Mouse (Mus musculus): ENCODE measurements around the gene Hist1h4m. TPM values are rescaled to one million over a fixed set of nuclear protein-coding genes. Genes with fewer than 3 reads are reported as not detected.
"Not testable (repeated sequence)": the region's sequence is repeated elsewhere in the genome, so short reads cannot be mapped to it uniquely, and the experiment has no call there.

Gene Hist1h4m
- total RNA-seq, 1 experiment, result 9.8 TPM

DNA sequence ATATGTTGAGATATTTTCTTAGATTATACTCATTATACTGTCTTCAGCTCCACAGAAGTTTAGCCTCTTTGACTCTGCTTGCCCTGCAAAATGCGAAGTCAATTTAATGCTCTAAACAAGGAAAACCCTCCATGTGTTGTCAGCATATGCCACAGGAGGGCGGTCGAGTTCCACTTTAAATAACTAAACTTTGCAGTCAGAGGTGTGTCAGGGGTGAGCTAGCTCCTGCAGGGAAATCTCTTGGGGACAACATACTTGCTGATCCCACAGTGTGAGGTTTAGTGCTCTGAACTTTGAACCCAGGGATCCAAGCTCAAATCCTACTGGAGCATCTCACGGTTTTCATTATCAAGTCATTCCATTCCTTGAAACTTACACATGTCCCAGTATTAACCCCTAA, 29.0 kb downstream of the Hist1h4m start:
- H3K9me3 ChIP-seq (ENCODE audit: control insufficient read depth, insufficient read depth, low read depth, low read length); H3K27ac ChIP-seq (ENCODE audit: insufficient read depth, low read depth, low read length, poor library complexity, severe bottlenecking); DNase-seq (ENCODE audit: low read depth, low spot score); H3K36me3 ChIP-seq (ENCODE audit: control insufficient read depth, insufficient read depth, low read length, poor library complexity, severe bottlenecking); H3K9ac ChIP-seq (ENCODE audit: insufficient read depth, low read depth, low read length, poor library complexity, severe bottlenecking); in situ Hi-C loops (cut with MboI; ENCODE audit: low sequenced_read_pairs in 2 of 2, unreplicated experiment in 2 of 2); H3K4me1 ChIP-seq (ENCODE audit: control insufficient read depth in 2 of 2, insufficient read depth in 2 of 2, low read length in 2 of 2, poor library complexity in 1 of 2); H3K4me3 ChIP-seq (ENCODE audit: insufficient read depth in 1 of 2, low read depth in 1 of 2, low read length in 2 of 2, poor library complexity in 1 of 2, severe bottlenecking in 1 of 2): not testable (repeated sequence)

DNA sequence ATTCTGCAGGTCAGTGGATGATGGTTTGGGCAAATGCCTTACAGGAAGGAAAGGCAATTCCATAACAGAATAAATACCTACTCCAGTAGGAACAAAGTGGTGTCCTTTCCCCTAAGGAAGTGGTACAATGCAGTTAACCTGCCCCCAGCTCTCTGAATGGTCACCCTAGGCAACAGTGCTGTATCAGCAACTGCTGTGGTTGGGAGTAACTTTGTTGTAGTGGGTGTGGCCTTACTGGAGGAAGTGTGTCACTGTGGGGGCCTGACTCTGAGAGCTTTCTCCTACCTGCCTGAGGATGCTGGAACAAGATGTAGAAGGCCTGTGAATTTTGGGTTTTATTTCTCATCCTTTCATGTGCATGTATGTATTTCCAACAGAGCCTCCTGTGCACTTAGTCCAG, 34.8 kb downstream of the Hist1h4m start:
- H3K4me1 ChIP-seq (ENCODE audit: control insufficient read depth in 2 of 2, insufficient read depth in 2 of 2, low read length in 2 of 2, poor library complexity in 1 of 2); H3K9me3 ChIP-seq (ENCODE audit: control insufficient read depth, insufficient read depth, low read depth, low read length); in situ Hi-C loops (cut with MboI; ENCODE audit: low sequenced_read_pairs in 2 of 2, unreplicated experiment in 2 of 2); H3K9ac ChIP-seq (ENCODE audit: insufficient read depth, low read depth, low read length, poor library complexity, severe bottlenecking); H3K36me3 ChIP-seq (ENCODE audit: control insufficient read depth, insufficient read depth, low read length, poor library complexity, severe bottlenecking); H3K27ac ChIP-seq (ENCODE audit: insufficient read depth, low read depth, low read length, poor library complexity, severe bottlenecking); DNase-seq (ENCODE audit: low read depth, low spot score); H3K4me3 ChIP-seq (ENCODE audit: insufficient read depth in 1 of 2, low read depth in 1 of 2, low read length in 2 of 2, poor library complexity in 1 of 2, severe bottlenecking in 1 of 2): not testable (repeated sequence)

DNA sequence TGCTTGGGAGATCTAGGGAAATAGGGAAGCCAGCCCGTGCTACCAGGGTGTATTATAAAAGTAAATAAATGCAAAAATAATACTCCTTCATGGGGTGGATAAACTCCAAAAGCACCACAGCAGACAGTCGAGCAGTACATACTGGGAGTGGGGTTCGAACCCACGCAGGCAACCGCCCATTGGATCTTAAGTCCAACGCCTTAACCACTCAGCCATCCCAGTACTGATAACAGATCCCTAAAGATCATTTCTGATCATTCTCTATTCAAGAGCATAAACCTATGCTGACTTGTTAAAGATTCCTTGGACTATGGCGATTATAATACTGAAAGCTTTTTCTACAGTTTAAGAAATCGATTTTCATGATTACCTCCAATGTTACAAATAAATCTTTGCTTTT, 36.3 kb downstream of the Hist1h4m start:
- no peak overlapping the region for H3K4me3 ChIP-seq (ENCODE audit: insufficient read depth in 1 of 2, low read depth in 1 of 2, low read length in 2 of 2, poor library complexity in 1 of 2, severe bottlenecking in 1 of 2)
- no peak for DNase-seq (ENCODE audit: low read depth, low spot score)
- H3K27ac ChIP-seq (ENCODE audit: insufficient read depth, low read depth, low read length, poor library complexity, severe bottlenecking), result no peak overlapping the region
- H3K9me3 ChIP-seq (ENCODE audit: control insufficient read depth, insufficient read depth, low read depth, low read length), result no peaks in the 10 kb centered on the region
- 0 out of 2 replicates have a peak, but pooled peaks have one; percentile 51 for TF ChIP-seq MAFK (IDR thresholded peaks at IDR 0.05; ENCODE audit: insufficient read depth, low read depth, low read length)
- TF ChIP-seq HCFC1 (IDR thresholded peaks at IDR 0.05; ENCODE audit: borderline replicate concordance, insufficient read depth, low read length), result no peak
- in situ Hi-C loops (cut with MboI; ENCODE audit: low sequenced_read_pairs in 2 of 2, unreplicated experiment in 2 of 2), result no loop called here
- no peak overlapping the region for H3K9ac ChIP-seq (ENCODE audit: insufficient read depth, low read depth, low read length, poor library complexity, severe bottlenecking)
- no peaks in the 10 kb centered on the region for H3K36me3 ChIP-seq (ENCODE audit: control insufficient read depth, insufficient read depth, low read length, poor library complexity, severe bottlenecking)
- peaks cover 1 to 4% of the 10 kb centered on the region in 2 experiments; a peak in 1 of 4 replicates for H3K4me1 ChIP-seq (ENCODE audit: control insufficient read depth in 2 of 2, insufficient read depth in 2 of 2, low read length in 2 of 2, poor library complexity in 1 of 2)

DNA sequence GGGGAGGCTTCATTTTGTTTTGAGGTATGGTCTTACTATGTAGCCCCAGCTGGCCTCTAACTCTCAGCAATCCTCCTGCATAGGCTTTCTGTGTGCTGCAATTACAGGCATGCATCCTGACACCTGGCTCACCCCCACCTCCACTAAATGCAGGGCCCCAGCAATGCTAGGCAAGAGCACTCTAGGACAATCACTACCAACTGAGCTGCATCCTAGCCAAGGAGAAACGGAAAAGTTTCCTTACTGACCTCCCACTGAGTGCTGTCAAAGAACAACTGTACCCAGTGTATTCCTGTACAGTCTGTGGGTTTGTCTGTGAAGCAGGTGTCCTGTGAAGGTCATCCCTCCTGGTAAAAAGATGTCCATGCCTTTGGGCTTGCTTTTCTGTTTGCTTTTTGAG, 39.1 kb downstream of the Hist1h4m start:
- not testable (repeated sequence) for DNase-seq (ENCODE audit: low read depth, low spot score); H3K27ac ChIP-seq (ENCODE audit: insufficient read depth, low read depth, low read length, poor library complexity, severe bottlenecking)

DNA sequence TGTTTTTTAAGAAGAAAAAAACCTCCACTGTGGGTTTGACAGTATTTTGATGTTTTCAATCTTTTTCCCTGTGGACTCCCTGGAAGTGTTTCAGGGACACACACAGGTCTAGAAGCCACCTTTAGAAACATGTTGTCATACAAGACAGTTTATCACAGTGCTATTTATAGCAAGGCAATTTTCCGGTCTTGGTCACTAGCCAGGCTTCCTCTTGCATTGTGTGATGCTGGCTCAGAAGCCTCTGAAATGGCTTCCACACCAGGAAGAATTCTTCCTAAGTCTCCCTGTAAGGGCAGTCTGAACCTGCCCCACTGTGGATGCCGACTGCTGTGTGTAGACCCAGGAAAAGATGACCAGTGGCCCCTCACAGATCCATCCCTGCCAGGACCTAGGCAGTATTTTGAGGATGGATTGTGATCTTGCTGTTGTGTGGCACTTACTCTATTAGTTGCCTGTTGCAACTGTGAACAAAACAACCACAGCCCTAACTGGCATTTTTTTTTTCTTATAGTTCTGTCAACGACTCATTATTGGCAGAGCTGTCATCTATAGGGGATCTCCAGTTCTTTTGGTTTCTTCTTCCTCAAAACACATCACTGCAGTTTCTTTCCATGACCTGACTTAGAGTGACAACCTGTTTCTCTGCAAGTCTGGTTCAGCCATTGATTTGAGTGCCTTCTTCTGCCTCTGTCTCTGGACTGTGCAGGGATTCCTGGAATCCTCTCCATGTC, 40.8 kb downstream of the Hist1h4m start:
- in situ Hi-C loops (cut with MboI; ENCODE audit: low sequenced_read_pairs in 2 of 2, unreplicated experiment in 2 of 2), result loop anchor here in 1 of 2 experiments (25.0 kb wide), 1 partner anchor 1560 kb away; the partner anchor contains the start of gene Abt1
- no peak overlapping the region for H3K9ac ChIP-seq (ENCODE audit: insufficient read depth, low read depth, low read length, poor library complexity, severe bottlenecking)
- no peak overlapping the region for H3K27ac ChIP-seq (ENCODE audit: insufficient read depth, low read depth, low read length, poor library complexity, severe bottlenecking)
- no peak for DNase-seq (ENCODE audit: low read depth, low spot score)
- TF ChIP-seq ZC3H11A (IDR thresholded peaks at IDR 0.05; ENCODE audit: borderline replicate concordance, low read depth, low read length), result no peak
- no peak for TF ChIP-seq HCFC1 (IDR thresholded peaks at IDR 0.05; ENCODE audit: borderline replicate concordance, insufficient read depth, low read length)
- no peak for TF ChIP-seq CHD2 (IDR thresholded peaks at IDR 0.05; ENCODE audit: low read depth, low read length)
- no peak for TF ChIP-seq MAFK (IDR thresholded peaks at IDR 0.05; ENCODE audit: insufficient read depth, low read depth, low read length)
- no peak for TF ChIP-seq ZNF384 (IDR thresholded peaks at IDR 0.05; ENCODE audit: low read depth, low read length)
- H3K9me3 ChIP-seq (ENCODE audit: control insufficient read depth, insufficient read depth, low read depth, low read length), result no peaks in the 10 kb centered on the region
- no peak overlapping the region for H3K4me3 ChIP-seq (ENCODE audit: insufficient read depth in 1 of 2, low read depth in 1 of 2, low read length in 2 of 2, poor library complexity in 1 of 2, severe bottlenecking in 1 of 2)
- peaks cover 5 to 6% of the 10 kb centered on the region in 2 experiments; a peak in 3 of 4 replicates for H3K4me1 ChIP-seq (ENCODE audit: control insufficient read depth in 2 of 2, insufficient read depth in 2 of 2, low read length in 2 of 2, poor library complexity in 1 of 2)
- H3K36me3 ChIP-seq (ENCODE audit: control insufficient read depth, insufficient read depth, low read length, poor library complexity, severe bottlenecking), result no peaks in the 10 kb centered on the region

More for the DNA sequence above, 39.1 kb downstream of the Hist1h4m start:
- H3K9me3 ChIP-seq (ENCODE audit: control insufficient read depth, insufficient read depth, low read depth, low read length); H3K36me3 ChIP-seq (ENCODE audit: control insufficient read depth, insufficient read depth, low read length, poor library complexity, severe bottlenecking); H3K9ac ChIP-seq (ENCODE audit: insufficient read depth, low read depth, low read length, poor library complexity, severe bottlenecking); H3K4me3 ChIP-seq (ENCODE audit: insufficient read depth in 1 of 2, low read depth in 1 of 2, low read length in 2 of 2, poor library complexity in 1 of 2, severe bottlenecking in 1 of 2); H3K4me1 ChIP-seq (ENCODE audit: control insufficient read depth in 2 of 2, insufficient read depth in 2 of 2, low read length in 2 of 2, poor library complexity in 1 of 2): not testable (repeated sequence)
- in situ Hi-C loops (cut with MboI; ENCODE audit: low sequenced_read_pairs in 2 of 2, unreplicated experiment in 2 of 2), result loop anchor here in 1 of 2 experiments (25.0 kb wide), 1 partner anchor 1562 kb away; the partner anchor contains the start of gene Abt1

Measured in ES-E14 (cell line).